Mouse (Mus musculus): ENCODE results near the gene Ifit3b. TPM values are rescaled to one million over a fixed set of nuclear protein-coding genes. Genes with fewer than 3 reads are reported as not detected.

Gene Ifit3b
- polyA plus RNA-seq, 1 experiment from 2014 or later: 0.11 TPM

- WGBS: 84% methylated on average over 10 of the region's 10 CpGs
- Histone ChIP-seq H3K4me2 (ENCODE audit: low read depth, severe bottlenecking) (no peak overlapping the region), H3K27me3 (ENCODE audit: control insufficient read depth, insufficient read depth, low read length) (no peaks in the 10 kb centered on the region), H3K27ac (replicated peaks; ENCODE audit: low read depth, low read length) (no peak overlapping the region), H3K9me3 (ENCODE audit: control insufficient read depth, low read length) (no peaks in the 10 kb centered on the region), H3K36me3 (ENCODE audit: control insufficient read depth, insufficient read depth, low read length) (no peaks in the 10 kb centered on the region), H3K9ac (ENCODE audit: low read length) (no peak overlapping the region), H3K4me1 (ENCODE audit: control insufficient read depth, insufficient read depth, low read length) (no peaks in the 10 kb centered on the region), H3K4me3 (ENCODE audit: low read depth, low read length) (no peak overlapping the region)
- ATAC-seq (ENCODE audit: insufficient number of reproducible peaks, low FRiP score, low TSS enrichment, low read depth): no peak
- no peak for DNase-seq (ENCODE audit: low spot score)
Measured at GRCm38 (mm10) chr19:34655227-34655805, 47.5 kb downstream of the Ifit3b start.

GRCm38 (mm10) chr19:34656511-34657298 is 48.9 kb downstream of the Ifit3b start:
- 26% methylated on average over 2 of the region's 2 CpGs for whole genome bisulfite sequencing
- Histone ChIP-seq H3K27me3 (ENCODE audit: control insufficient read depth, insufficient read depth, low read length) (no peaks in the 10 kb centered on the region), H3K4me1 (ENCODE audit: control insufficient read depth, insufficient read depth, low read length) (no peaks in the 10 kb centered on the region), H3K9ac (ENCODE audit: low read length) (no peak overlapping the region), H3K4me2 (ENCODE audit: low read depth, severe bottlenecking) (no peak overlapping the region), H3K4me3 (ENCODE audit: low read depth, low read length) (no peak overlapping the region), H3K9me3 (ENCODE audit: control insufficient read depth, low read length) (no peaks in the 10 kb centered on the region), H3K27ac (replicated peaks; ENCODE audit: low read depth, low read length) (no peak overlapping the region), H3K36me3 (ENCODE audit: control insufficient read depth, insufficient read depth, low read length) (no peaks in the 10 kb centered on the region)
- no peak for DNase-seq (ENCODE audit: low spot score)
- ATAC-seq (ENCODE audit: insufficient number of reproducible peaks, low FRiP score, low TSS enrichment, low read depth): no peak

GRCm38 (mm10) chr19:34662067-34662507 is 54.3 kb downstream of the Ifit3b start:
- H3K4me3 ChIP-seq (ENCODE audit: low read depth, low read length): peak overlapping the region; percentile 15
- H3K4me1 ChIP-seq (ENCODE audit: control insufficient read depth, insufficient read depth, low read length): no peaks in the 10 kb centered on the region
- no peak overlapping the region for H3K27ac ChIP-seq (replicated peaks; ENCODE audit: low read depth, low read length)
- ATAC-seq (ENCODE audit: insufficient number of reproducible peaks, low FRiP score, low TSS enrichment, low read depth) (peak; percentile 78; the same call in 1 of the 2 replicates), DNase-seq (ENCODE audit: low spot score) (peak; percentile 72)
- peak overlapping the region; percentile 41; the same call in 1 of the 2 replicates for H3K4me2 ChIP-seq (ENCODE audit: low read depth, severe bottlenecking)
- no peaks in the 10 kb centered on the region for H3K36me3 ChIP-seq (ENCODE audit: control insufficient read depth, insufficient read depth, low read length)
- H3K9ac ChIP-seq (ENCODE audit: low read length): no peak overlapping the region
- H3K9me3 ChIP-seq (ENCODE audit: control insufficient read depth, low read length): no peaks in the 10 kb centered on the region
- WGBS: 18% methylated on average over 13 of the region's 13 CpGs
- no peaks in the 10 kb centered on the region for H3K27me3 ChIP-seq (ENCODE audit: control insufficient read depth, insufficient read depth, low read length)

- Histone ChIP-seq H3K4me2 (ENCODE audit: low read depth, severe bottlenecking) (no peak overlapping the region), H3K9me3 (ENCODE audit: control insufficient read depth, low read length) (no peaks in the 10 kb centered on the region), H3K27me3 (ENCODE audit: control insufficient read depth, insufficient read depth, low read length) (no peaks in the 10 kb centered on the region), H3K27ac (replicated peaks; ENCODE audit: low read depth, low read length) (no peak overlapping the region), H3K36me3 (ENCODE audit: control insufficient read depth, insufficient read depth, low read length) (no peaks in the 10 kb centered on the region), H3K9ac (ENCODE audit: low read length) (no peak overlapping the region), H3K4me3 (ENCODE audit: low read depth, low read length) (no peak overlapping the region), H3K4me1 (ENCODE audit: control insufficient read depth, insufficient read depth, low read length) (no peaks in the 10 kb centered on the region)
- ATAC-seq (ENCODE audit: insufficient number of reproducible peaks, low FRiP score, low TSS enrichment, low read depth): no peak
- 48% methylated on average over 5 of the region's 5 CpGs for WGBS
- no peak for DNase-seq (ENCODE audit: low spot score)
Measured at GRCm38 (mm10) chr19:34662740-34663139, 55.0 kb downstream of the Ifit3b start.

Other genes with a start within 250 kb of the Ifit3b start
- 2.5 and 2.7 TPM in 2 replicates for gene Ch25h, start 132.8 kb upstream of the Ifit3b start, polyA plus RNA-seq (2014; fragmentation: Nextera tagmentation; extraction: Ambion mirVana)
- 25.6 and 26.0 TPM in 2 replicates for gene Lipa, start 80.5 kb upstream of the Ifit3b start, polyA plus RNA-seq (2014; fragmentation: Nextera tagmentation; extraction: Ambion mirVana)
- gene Ifit2, start 57.3 kb upstream of the Ifit3b start, polyA plus RNA-seq (2014; fragmentation: Nextera tagmentation; extraction: Ambion mirVana): 6.7 and 8.7 TPM in 2 replicates
- gene Ifit3, start 24.4 kb upstream of the Ifit3b start, polyA plus RNA-seq (2014; fragmentation: Nextera tagmentation; extraction: Ambion mirVana): 0.40 and 1.3 TPM in 2 replicates
- 0.13 and 0.14 TPM in 2 replicates for gene Ifit1bl1, start 6.0 kb upstream of the Ifit3b start, polyA plus RNA-seq (2014; fragmentation: Nextera tagmentation; extraction: Ambion mirVana)
- 0.07 TPM in 1 of 2 replicates, not detected in the other for gene Ifit1bl2, start 32.8 kb downstream of the Ifit3b start, polyA plus RNA-seq (2014; fragmentation: Nextera tagmentation; extraction: Ambion mirVana)
- gene Ifit1, start 32.9 kb downstream of the Ifit3b start, polyA plus RNA-seq (2014; fragmentation: Nextera tagmentation; extraction: Ambion mirVana): 0.14 and 0.35 TPM in 2 replicates
- gene Slc16a12, start 139.3 kb downstream of the Ifit3b start, polyA plus RNA-seq (2014; fragmentation: Nextera tagmentation; extraction: Ambion mirVana): 0.44 and 0.85 TPM in 2 replicates

Data from limb, embryonic 11.5 days (tissue).